Mouse (Mus musculus): ENCODE measurements around the gene Id2.

The Id2 gene

DNA sequence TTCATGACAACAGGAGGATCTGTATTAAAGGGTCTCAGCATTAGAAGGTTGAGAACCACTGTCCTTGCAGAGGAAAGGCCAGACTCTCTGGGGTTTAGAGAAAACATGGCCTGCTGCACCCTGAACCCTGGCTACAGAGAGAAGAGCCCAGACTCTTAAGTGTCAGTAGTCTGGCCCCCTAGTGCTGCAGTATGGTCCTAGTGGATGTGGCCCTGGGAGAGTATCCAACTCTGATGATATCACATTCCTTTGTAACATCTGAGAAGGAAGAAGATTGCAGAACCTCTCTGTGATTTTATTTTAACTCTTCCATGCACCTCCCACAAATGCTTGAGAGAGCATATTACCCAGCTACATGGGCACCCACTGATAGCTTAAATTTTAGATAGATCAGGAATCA, 7.6 kb upstream of the Id2 start:
- DNase-seq (ENCODE audit: low read depth, low spot score), result peak; percentile 52

DNA sequence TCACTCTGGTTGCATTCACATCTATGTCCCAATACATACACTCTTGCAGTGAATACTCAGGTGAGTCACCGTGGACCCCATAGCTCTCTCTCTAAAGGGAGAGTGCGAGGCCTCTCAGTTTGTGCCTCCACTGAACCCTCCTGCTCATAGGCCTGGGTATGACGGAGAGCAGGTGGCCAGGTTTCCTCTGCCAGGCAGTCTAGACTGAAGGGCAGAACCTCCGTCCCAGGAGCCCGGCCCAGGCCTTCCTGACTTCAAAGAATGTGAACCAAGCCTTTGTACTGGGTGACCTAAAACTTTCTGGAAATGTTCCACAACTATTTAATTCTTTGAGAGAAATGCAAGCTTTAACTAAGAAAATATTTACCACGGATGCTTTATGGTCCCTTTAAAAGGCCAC, 7.0 kb upstream of the Id2 start:
- no peak for DNase-seq (ENCODE audit: low read depth, low spot score)

DNA sequence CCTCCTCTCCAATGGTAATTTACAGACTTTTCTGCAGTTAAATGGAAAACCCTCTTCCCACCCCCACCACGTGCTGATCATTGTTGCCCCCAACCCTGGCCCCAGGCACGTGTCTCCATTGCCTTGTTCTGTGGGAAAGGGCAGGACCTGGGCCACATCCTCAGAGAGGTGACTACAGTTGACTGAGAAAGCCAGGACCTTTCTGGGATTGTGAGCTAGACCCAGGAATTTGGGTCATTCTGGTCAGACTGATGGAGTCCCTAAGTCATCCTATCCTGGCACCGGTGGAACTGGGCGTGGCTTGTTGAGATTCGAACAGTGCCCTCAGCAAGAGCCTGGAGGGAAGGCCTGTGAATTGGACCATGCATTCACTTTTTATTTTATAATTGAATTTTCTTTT, 4.4 kb upstream of the Id2 start:
- peak; percentile 45 for DNase-seq (ENCODE audit: low read depth, low spot score)

- DNase-seq (ENCODE audit: low read depth, low spot score), result peak; percentile 80
These were observed 3.7 kb upstream of the Id2 start for GRCm38 (mm10) chr12:25100411-25101217.

DNA sequence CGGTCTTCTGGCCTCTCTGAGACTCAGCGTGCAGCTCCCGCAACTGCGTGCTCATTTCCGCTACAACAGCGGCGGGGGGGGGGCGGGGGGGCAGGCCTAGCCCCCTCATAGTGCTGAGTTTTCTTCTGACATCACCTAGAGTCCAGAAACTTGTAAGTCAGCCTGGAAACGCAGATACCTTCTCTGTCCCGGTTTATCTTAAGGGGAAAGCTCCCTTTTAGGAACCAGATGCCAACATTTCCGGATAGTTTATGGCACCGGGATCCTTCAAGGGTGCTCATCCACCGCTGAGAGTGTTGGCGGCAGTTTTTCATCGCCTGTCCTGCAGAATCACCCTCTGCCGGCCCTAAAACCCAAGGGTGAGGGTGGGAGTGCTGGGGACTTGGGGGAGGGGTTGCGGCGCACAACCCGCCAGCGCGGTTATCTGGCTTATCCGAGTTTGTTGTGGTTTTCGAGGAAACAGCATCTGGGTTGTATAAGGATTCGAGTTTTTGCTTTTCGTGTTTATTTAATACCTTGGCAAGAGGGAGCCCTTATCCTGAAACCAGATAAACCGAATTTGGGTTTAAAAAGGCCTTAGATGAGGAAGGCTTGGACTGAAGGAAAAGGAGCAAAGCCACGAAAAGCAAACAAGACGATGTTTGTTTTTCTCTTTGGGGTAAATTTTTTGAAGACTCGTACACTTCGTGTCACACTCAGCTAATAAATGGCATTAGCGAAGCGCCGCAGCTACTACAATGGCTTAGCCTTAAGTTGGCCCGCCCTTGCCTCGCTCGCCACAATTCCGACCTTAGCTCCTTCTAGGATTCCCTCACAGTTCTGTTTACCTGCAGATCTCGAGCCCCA, 2.8 kb upstream of the Id2 start:
- DNase-seq (ENCODE audit: low read depth, low spot score), result peak; percentile 66

DNA sequence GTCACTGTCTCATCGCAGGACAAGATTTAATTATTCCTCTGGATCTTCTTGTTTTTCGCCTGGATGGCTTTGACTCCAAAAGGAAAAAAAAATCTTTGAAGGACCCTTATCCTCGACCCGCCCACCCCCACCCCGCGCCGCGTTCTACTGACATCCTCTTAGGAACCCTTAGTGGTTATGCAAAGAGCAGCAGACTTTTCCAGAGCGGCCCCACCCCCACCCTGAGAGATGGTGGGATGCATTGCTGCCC, 2.3 kb upstream of the Id2 start:
- DNase-seq (ENCODE audit: low read depth, low spot score), result peak; percentile 72

DNA sequence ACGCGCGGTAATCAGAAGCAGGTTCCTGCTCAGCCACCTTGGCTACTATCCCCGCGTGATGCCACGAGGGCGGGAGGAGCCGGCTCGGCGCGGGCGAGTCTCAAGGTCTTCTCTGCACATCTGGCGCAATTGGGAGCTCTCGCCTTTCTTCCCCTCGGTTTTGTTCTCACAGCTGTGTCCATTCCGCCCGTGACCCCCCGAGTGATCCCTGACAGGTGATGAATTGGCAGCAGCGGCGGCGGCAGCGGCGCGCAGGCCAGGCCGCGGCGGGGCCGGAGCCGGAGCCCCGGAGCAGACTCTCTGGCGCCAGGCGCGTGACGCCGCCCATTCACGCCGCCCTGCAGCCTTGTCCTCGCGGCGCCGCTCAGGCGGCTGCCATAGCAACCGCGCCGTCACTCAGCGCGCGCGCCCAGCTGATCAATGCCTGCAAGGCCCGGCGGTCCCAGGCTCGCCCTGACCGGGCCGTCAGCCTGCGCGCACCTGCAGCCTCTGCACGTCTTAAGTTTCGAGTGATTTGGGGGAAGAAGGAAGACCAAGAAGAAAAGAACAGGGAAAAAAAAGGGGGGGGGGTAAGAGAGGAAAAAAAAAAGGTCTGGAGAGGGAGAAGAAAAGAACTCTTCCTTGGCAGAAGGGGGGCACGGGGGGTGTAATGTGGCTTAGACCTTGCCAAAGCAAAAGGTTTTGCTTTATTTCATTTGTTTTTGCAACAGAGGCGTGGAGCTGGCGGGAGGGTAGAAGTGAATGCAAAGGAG, 1.8 kb upstream of the Id2 start:
- DNase-seq (ENCODE audit: low read depth, low spot score), result peak; percentile 89

DNA sequence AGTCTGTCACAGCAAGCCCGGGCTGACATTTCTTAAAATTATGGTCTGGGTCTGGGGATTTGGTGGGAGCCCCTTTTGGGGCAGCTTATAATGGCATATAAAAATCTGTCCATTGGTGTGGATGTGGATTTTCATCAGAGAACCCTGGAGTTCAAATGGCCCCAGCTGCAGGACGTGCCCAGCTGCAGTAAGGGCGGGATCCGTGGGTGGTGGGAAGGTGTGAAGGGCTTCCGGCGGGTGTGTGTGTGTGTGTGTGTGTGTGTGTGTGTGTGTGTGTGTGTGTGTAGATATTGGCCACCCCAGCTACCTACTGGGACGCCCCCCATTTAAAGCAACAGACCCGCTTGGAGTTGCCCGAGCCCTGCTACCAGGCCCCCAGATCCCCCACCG, 1.2 kb upstream of the Id2 start:
- peak; percentile 63 for DNase-seq (ENCODE audit: low read depth, low spot score)

- peak; percentile 81 for DNase-seq (ENCODE audit: low read depth, low spot score)
These were observed 545 bp upstream of the Id2 start for GRCm38 (mm10) chr12:25097210-25098160.

GRCm38 (mm10) chr12:25096640-25097051, 294 bp downstream of the Id2 start:
- DNase-seq (ENCODE audit: low read depth, low spot score), result peak; percentile 45

DNA sequence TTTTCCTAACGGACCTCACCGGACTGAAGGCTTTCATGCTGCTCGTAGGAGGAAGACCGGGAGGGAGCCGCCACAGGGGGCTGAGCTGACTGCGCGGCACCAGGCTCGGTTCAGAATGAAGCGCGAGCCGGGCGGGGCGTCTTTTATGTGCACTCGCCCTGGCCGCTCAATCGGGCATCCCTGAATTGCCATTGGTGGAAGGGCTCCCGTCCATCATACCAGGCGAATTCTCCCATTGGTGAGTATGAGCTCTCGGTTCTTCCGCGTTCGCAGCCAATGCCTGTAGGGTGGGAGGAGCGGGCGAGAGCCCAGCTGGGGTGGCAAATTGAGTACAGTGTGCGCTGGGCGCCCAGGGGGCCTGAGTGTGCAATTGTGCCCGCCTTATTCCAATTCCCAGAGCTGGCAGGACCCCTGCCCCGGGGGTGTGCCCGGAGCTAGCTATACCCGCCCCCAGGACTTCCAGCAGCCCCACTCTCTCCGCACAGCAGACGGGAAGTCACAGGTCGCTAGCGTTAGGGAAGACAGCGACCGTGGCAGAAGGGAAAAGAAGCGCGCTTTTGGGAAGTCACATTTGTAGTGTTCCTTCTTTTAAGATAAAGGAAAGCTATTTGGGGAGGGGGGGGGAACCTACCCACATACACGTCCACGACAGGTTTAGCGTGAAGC, 833 bp downstream of the Id2 start:
- peak; percentile 99 for DNase-seq (ENCODE audit: low read depth, low spot score)

DNA sequence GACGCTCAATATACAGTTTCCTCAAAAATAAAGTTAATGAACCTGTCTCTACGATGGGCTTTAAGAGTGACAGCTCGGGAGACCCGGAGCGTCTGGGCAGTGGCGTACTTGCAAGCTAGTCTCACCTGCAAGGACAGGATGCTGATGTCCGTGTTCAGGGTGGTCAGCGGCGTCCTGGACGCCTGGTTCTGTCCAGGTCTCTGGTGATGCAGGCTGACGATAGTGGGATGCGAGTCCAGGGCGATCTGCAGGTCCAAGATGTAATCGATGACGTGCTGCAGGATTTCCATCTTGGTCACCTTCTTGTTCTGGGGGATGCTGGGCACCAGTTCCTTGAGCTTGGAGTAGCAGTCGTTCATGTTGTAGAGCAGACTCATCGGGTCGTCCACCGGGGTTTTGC, 1.4 kb downstream of the Id2 start:
- no peak for DNase-seq (ENCODE audit: low read depth, low spot score)

DNA sequence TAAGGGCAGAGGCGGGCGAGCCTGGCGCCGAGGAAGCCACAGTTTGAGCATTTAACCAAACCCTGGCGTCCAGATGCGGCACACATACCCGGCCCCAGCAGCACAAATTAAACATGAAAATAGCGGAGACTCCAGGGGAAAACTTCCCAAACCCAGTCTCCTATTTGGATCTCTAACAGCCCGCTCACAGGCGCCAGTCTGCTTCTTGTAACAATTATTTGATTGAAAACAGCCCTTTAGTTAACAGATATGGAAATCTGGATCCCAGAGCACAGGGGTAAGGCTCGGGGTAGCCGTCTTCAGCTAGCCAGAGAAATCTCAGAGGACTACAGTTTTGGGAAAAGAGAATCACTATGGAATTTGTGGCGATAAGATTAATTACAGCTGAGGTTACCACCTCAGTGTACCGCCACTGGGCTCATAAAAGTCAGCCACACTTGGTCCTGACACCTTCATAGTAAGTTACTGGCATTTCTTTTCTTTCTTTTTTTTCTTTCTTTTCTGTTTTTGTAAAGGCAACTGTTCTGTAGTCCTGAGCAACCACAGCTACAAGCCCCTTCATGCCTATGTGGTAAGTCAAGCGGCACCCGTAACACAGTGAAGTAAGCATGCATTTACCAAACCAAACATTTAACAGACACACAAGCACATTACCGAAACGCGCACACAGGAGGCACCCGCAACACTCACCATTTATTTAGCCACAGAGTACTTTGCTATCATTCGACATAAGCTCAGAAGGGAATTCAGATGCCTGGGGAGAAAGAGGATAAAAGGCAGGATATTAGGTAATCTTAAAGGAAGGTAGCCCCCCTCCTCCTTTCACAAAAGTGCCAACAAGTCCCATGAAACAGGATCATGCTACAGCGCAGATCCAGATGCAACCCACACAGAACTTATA, 2.1 kb downstream of the Id2 start:
- peak; percentile 63 for DNase-seq (ENCODE audit: low read depth, low spot score)

DNA sequence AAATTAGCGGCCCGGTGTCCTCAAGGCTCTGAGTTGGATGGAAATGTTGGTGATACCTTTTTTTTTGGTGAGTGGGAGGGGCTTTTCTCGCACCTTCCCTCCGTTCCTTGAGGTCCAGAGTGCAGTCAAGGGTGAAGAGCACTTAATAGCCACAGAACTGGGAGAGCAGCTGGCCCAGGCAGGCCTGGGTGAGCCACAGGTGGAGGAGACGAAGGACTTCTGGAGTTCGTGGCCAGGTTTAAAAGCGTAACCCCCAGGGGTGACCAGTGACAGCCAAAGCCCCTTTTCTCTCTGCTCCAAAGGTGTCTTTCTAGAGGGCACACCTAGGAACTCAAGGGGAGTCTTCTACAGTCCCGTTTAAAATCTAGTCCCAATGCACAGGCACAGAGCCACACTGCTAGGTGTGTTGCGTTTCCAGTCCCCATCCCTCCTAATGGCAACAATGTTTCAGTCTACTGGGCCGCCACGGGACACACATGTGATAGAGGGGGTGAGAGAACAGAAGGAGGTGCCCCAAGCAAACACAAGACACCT, 3.6 kb downstream of the Id2 start:
- DNase-seq (ENCODE audit: low read depth, low spot score), result peak; percentile 14

GRCm38 (mm10) chr12:25092751-25093211, 4.2 kb downstream of the Id2 start:
- peak; percentile 17 for DNase-seq (ENCODE audit: low read depth, low spot score)

GRCm38 (mm10) chr12:25092027-25092704, 4.8 kb downstream of the Id2 start:
- peak; percentile 87 for DNase-seq (ENCODE audit: low read depth, low spot score)

DNA sequence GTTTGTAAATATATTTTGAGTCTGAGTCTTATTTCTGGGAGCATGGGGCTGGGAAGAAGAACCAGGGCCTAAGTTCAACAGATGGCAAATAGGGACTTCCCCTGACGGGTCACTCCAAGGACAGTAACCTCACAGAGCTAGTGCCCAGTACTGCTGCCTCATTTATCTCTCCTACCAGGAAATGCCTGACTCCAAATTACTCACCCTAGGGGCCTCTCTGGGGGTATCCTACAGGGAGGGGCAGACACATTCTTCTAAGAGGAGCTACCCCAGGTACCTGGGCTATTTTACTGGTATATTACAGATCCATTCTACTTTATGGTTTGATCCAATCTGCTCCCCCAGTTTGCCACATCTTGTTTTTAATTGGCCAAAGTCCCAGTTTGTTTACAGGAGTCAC, 7.5 kb downstream of the Id2 start:
- DNase-seq (ENCODE audit: low read depth, low spot score), result peak; percentile 18

- no peak for DNase-seq (ENCODE audit: low read depth, low spot score)
These were observed 10.0 kb downstream of the Id2 start for GRCm38 (mm10) chr12:25086966-25087365.
